Mouse (Mus musculus): Measurements from ENCODE around the gene Ddx27.

Ddx27 gene

DNA sequence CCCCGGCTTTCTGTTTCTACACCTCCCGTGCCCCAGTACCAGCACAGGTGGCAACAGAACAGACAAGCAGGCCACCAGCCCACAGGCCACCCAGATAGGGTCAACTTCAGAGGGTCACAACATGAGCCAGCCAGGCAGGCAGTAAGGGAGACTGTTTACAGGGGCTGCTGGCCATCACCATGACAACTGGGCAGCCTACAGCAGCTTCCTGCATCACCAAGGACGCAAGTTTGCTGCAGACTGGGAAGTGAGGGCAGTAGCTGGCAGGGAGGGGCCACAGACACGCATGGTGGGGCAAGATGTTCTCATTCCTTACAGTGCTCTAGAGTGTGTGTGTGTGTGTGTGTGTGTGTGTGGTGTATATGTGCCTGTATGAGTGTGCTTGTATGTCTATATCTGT is 66.6 kb downstream of the Ddx27 start:
- peak; percentile 68 to 79 for DNase-seq (ENCODE audit: low spot score in 2 of 2)
